Mouse (Mus musculus): ENCODE measurements around the gene E030018B13Rik.

The E030018B13Rik gene

DNA sequence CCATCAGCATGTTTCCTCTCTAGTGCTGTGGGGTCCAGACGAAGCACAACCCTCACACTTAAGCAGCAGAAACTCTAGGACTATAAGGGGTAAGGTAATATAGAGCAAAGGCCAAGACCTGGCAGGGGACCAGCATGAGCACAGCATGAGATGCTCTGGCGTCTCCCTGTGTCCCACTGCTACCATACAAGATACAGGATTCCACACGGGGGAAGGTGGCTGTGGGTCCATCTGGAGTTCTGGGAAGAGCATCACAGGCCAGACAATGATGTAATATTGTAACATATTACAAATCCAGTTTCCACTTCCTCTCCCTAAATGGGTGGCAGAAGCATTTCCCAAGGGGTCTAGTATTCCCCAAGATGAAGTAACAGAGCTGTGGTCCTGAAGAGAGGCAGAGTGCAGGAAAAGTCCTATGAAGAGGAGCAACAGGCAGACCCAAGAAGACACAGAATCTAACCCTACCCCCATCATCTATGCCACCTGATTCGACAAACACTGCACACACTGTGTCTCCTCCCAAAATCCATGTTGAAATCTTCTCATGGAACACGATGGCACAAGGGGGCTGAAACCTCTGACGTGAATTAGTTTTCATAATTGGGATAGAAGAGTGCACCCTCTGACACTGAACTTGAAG lies at the start of gene E030018B13Rik:
TSS of gene E030018B13Rik (plus strand) at position 590 of the 640 bp plus-strand sequence.
- peak; percentile 57 for DNase-seq

DNA sequence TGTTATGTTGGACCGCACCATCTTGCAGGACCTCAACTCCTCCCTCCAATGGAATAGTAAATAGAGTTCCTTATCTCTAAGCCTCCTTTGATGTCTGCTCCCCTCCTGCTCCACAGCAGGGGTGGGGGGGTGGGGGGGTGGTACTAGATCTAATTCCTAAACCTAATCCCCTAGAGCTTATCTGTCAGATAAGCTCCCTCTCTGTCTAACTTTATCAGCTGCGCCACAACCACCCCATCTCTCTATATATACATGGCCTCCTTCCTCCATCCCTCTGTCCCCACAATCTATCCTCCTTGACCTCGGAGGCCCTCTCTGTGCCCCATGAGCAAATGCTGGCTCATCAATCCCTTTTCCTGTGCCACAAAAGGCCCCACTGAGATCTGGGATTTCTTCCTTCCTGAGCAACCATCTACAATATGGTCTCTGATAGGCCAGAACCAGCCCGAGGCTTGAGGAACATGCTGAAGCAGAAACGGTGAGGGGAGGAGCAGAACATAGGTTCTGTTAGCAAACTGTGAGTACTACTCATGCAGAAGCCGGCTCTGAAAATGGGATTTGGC lies 48.2 kb upstream of the E030018B13Rik start:
- no peak for DNase-seq

GRCm38 (mm10) chr7:63871698-63872097 lies 45.0 kb upstream of the E030018B13Rik start:
- no peak for DNase-seq

DNA sequence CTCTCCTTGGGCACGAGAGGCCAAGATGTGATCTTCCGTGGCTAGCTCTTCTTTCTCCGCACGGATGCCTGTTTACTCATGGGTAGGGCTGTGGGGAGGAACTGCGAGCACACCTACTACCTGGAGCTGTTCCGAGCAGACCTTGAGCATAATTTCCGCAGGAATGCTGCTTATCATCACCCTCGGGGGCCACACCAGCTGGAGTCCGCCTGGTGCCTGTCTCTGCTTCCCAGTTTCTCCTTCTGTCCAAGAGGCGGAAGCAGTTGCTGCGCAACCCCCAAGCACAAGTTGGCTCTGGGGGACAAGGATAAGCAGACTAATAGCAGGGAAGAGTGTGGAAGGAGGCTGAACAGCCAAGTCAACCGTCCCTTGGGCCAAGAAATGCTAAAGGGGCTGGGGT lies 42.8 kb upstream of the E030018B13Rik start:
- no peak for DNase-seq

- no peak for DNase-seq
Observed at GRCm38 (mm10) chr7:63875686-63876085, 41.0 kb upstream of the E030018B13Rik start.

GRCm38 (mm10) chr7:63876640-63877039 lies 40.0 kb upstream of the E030018B13Rik start:
- no peak for DNase-seq

GRCm38 (mm10) chr7:63877610-63878009 lies 39.0 kb upstream of the E030018B13Rik start:
- no peak for DNase-seq

DNA sequence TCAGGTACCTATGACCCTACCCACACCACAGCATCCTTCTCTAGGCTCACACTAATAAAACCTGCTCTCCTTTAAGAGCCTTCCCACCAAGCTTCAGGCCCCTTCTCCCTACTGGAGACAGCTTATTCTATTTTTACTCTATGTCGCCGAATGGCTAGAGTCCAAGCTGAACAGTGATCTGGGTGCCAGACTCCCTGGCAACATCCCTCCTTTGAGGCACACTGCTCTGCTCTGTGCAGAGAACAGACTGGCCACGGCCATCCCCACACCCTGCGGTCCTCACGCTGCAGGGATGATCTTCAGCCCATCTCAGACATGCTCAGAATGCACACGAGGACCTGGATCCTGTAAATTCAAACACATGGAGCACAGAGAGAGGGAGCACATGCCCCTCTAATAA lies 37.1 kb upstream of the E030018B13Rik start:
- DNase-seq, result no peak

- peak; percentile 63 for DNase-seq
Observed at GRCm38 (mm10) chr7:63882739-63883138, 33.9 kb upstream of the E030018B13Rik start.

GRCm38 (mm10) chr7:63885025-63885424 lies 31.6 kb upstream of the E030018B13Rik start:
- DNase-seq, result no peak

DNA sequence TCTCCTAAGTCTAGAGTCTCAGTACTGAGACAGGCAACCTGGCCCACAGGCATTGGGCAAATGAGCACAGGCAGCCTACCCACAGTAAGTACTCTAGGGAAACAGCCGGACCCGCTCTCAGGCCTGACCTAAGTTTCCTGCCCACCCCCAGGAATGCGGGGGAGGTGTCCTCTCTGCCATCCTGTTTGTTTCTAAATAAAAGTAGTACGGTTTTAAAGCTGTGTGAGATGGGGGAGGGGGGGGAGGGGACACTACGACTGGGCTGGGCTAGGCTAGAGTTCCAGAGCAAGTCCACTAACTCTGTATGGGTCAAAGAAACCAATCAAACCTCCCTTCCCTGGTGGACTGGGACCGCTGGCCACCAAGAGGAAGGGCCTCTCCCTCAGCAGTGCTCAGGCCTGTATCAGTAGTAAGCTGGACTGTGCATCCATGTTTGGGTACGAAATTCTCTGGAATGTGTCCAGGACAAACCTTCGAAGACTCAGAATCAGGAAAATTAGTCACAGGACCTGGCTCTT lies 29.6 kb upstream of the E030018B13Rik start:
- no peak for DNase-seq

GRCm38 (mm10) chr7:63887602-63888123 lies 29.0 kb upstream of the E030018B13Rik start:
- DNase-seq, result no peak

DNA sequence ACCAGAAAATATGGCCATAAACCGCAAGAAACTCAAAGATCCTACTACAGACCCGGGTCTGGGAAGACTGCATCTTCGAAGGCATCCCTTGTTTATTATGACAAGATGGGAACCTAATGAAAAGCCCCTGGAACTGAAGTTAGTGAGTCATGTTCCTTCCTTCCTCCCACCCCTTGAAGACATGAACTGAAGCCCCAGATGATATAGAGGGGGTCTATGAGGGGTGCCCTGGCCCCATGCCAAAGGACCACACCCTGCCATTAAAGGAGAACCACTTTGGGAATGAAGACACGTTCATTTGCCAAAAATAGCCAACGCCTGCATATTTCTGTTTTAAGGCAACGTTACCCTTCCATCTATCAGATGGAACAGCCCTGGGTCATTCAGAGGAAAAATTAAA lies 28.0 kb upstream of the E030018B13Rik start:
- no peak for DNase-seq

GRCm38 (mm10) chr7:63889116-63889975 lies 27.3 kb upstream of the E030018B13Rik start:
- DNase-seq, result no peak

GRCm38 (mm10) chr7:63891488-63892075 lies 25.1 kb upstream of the E030018B13Rik start:
- no peak for DNase-seq

DNA sequence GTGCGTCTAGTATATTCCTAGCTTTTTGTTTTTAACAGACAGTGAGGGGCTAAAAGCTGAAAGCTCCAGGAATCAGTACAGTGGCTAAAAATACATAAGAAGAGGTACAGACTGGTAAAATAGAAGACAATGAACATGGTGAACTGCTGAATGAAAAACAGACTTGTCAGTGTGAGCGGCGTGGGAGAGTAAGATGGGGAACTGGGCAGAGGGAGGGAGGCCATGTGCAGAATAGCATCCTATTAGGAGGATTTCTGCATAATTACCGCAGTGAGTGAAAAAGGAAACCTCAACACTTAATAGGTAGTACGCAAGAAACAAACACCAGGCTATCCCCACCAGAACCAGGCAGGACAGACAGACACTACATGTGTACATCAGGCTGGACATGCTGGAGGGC lies 23.5 kb upstream of the E030018B13Rik start:
- DNase-seq, result no peak

DNA sequence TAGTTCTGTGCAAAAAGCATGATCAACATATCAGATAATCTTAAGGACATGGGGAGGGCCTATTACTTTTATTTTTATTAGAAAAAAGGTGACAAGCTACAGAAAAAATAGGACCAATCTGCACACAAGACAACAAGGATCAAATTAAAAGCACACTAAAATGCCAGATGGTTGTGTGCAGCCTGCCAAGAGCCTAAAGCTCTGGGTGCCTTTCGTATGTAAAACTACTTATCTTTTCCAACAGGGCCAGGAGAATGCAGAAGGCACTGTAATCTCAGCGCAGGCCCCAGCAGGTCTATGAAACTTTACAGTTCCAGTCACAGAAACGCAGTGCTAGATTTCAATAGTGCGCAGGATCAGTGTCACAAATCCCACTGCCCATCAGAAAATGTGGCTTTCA lies 22.9 kb upstream of the E030018B13Rik start:
- no peak for DNase-seq

DNA sequence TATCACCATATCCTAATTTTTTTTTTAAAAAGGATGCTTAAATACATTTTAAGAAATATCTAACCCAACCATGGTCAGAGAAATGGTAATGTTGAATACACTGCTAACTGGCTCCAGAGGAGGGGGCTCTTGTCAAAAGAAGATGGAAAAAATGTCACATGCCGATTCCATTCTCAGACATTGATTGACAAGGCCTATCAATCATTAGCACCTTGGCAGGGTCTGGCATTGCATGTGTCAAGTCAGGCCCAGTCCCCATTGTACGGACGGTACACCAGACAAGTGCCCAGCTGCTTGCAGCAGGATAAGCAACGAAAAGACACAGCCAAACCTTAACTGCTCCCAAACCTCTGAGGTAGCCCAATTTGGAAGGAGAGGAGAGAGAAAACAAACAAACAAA lies 22.0 kb upstream of the E030018B13Rik start:
- DNase-seq, result no peak

GRCm38 (mm10) chr7:63895223-63895622 lies 21.4 kb upstream of the E030018B13Rik start:
- no peak for DNase-seq

DNA sequence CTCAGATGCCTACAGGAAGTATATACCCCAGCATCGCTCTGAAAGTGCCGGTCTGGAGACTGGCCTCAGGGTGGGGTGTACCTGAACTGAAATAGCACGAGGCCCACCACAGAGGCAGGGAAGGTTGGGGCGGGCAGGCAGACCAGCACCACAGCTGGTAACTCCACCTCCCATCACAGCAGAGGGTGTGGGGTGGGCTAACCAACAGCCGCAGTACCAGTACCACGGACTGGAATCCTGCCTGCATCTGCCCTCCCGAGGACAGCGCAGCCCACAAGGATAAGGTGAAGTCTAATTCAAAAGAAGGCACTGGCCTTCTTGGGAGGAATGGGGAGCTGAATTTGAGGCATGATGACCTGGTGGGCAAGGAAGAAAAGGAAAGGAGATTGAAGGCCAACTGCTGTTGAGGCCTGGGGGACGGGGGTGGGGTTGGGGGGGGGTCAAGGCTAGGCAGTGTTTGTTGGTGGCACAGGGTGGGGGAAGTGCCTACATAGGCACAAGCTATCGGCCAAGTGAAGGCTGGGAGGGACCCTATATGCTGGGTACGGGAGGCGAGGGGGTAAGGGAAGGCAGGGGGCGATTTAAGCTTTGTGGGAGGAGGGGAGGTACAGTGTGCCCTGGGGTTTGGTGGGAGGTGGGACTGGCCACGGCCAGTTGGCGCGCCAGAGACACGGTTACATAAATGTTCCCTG lies 20.2 kb upstream of the E030018B13Rik start:
- no peak for DNase-seq

- DNase-seq, result peak; percentile 91
Observed at GRCm38 (mm10) chr7:63896968-63897468, 19.6 kb upstream of the E030018B13Rik start.

DNA sequence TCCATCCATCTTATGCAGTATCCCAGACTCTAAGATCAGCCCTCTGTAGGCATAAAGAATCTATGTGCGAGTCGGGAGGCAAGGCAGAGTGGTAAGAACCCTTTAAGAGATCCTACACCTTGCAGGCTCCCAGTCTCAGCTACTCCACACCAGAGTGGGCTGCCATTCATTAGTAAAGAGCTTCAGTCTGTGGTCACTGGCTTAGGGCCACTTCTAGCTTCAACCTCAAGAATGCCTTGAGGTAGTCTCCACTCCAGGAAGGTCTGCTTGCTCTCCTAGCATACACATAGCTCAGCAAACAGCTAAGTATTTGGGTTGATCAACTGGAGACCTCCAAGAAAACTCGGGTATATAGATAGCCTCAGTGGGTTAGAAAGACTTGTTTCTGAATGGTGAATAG lies 19.0 kb upstream of the E030018B13Rik start:
- no peak for DNase-seq

Data from cerebellum, adult 8-10 months (tissue).